11 mouse cellular contexts compared by ENCODE assay signal in genomic region chr4:45499081-45499480, GRCm38 (mm10). TPM values are rescaled to one million over a fixed set of nuclear protein-coding genes. Genes with fewer than 3 reads are reported as not detected.
DNase-seq lines count a peak whose midpoint lies in the region; ATAC-seq and TF ChIP-seq lines count a peak whose summit lies in the region.
"Had no signal": no experiment of that assay in that cellular context is flagged by ENCODE, and none has a peak within 500 bp of the region (broad histone marks: within the 10 kb centered on the region; RNA-seq: fewer than 3 reads in every experiment).

No protein-coding gene starts in this region.

- TF ChIP-seq POLR2A in myocyte (IDR thresholded peaks at IDR 0.05; ENCODE audit: insufficient read length, low read depth): no peak

- ATAC-seq in heart, embryonic 14.5 days (ENCODE audit: insufficient number of reproducible peaks, insufficient read depth, low FRiP score, low read depth): no peak
- ATAC-seq in midbrain, embryonic 13.5 days: no peak
- peak; percentile 10; the same call in 1 of the 2 replicates for ATAC-seq in forebrain, embryonic 12.5 days (ENCODE audit: low FRiP score)
- no peak for ATAC-seq in megakaryocyte progenitor cell, adult 5-6 weeks (replicated peaks; ENCODE audit: poor library complexity)

- no peak overlapping the region for H3K4me3 ChIP-seq in heart, embryonic 14.5 days (ENCODE audit: control insufficient read depth in 1 of 2, insufficient read depth in 1 of 2, low read depth in 1 of 2, low read length in 2 of 2)
- no peak overlapping the region for H3K4me3 ChIP-seq in midbrain, embryonic 10.5 days
- H3K4me3 ChIP-seq in midbrain, embryonic 13.5 days (replicated peaks): no peak overlapping the region
- no peak overlapping the region for H3K4me3 ChIP-seq in forebrain, embryonic 12.5 days (replicated peaks)
- H3K4me3 ChIP-seq in myocyte: no peak overlapping the region

- no peak overlapping the region for H3K27ac ChIP-seq in heart, embryonic 14.5 days (replicated peaks in 1 of 2; ENCODE audit: control insufficient read depth in 1 of 2, insufficient read depth in 1 of 2, low read depth in 2 of 2, low read length in 2 of 2)
- H3K27ac ChIP-seq in midbrain, embryonic 10.5 days (replicated peaks): 0 out of 2 replicates have a peak overlapping the region, but pooled peaks have one; percentile 43
- H3K27ac ChIP-seq in midbrain, embryonic 13.5 days: no peak overlapping the region
- H3K27ac ChIP-seq in forebrain, embryonic 12.5 days: peak overlapping the region; percentile 27; the same call in 1 of the 2 replicates
- H3K27ac ChIP-seq: macrophage had no signal

- no peak for DNase-seq in heart, adult 8-10 months (ENCODE audit: low spot score)
- no peak for DNase-seq in midbrain, embryonic 10.5 days (ENCODE audit: low spot score)
- no peak for DNase-seq in left cerebral cortex, postnatal 25 days (ENCODE audit: low spot score in 2 of 2)
- DNase-seq: heart, adult 18-20 months; right cerebral cortex, postnatal 4 days had no signal

- H3K27me3 ChIP-seq in heart, embryonic 14.5 days (ENCODE audit: control insufficient read depth, insufficient read depth, low read length): no peaks in the 10 kb centered on the region
- H3K27me3 ChIP-seq in midbrain, embryonic 10.5 days (ENCODE audit: low read depth, poor library complexity, severe bottlenecking): peaks cover 49% of the 10 kb centered on the region
- H3K27me3 ChIP-seq in midbrain, embryonic 13.5 days: peaks cover 18% of the 10 kb centered on the region
- no peaks in the 10 kb centered on the region for H3K27me3 ChIP-seq in forebrain, embryonic 12.5 days
- no peaks in the 10 kb centered on the region for H3K27me3 ChIP-seq in myocyte (ENCODE audit: control insufficient read depth, insufficient read depth, insufficient read length)

- no peaks in the 10 kb centered on the region for H3K36me3 ChIP-seq in heart, embryonic 14.5 days (ENCODE audit: control insufficient read depth, insufficient read depth, low read length)
- H3K36me3 ChIP-seq in midbrain, embryonic 10.5 days: no peaks in the 10 kb centered on the region
- no peaks in the 10 kb centered on the region for H3K36me3 ChIP-seq in midbrain, embryonic 13.5 days
- no peaks in the 10 kb centered on the region for H3K36me3 ChIP-seq in forebrain, embryonic 12.5 days (replicated peaks)
- no peaks in the 10 kb centered on the region for H3K36me3 ChIP-seq in myocyte (ENCODE audit: control insufficient read depth, insufficient read depth)

- H3K9ac ChIP-seq in heart, embryonic 14.5 days (ENCODE audit: low read length): peak overlapping the region; percentile 39; the same call in 1 of the 2 replicates
- H3K9ac ChIP-seq in midbrain, embryonic 13.5 days (replicated peaks): no peak overlapping the region
- peak overlapping the region; percentile 26; the same call in 1 of the 2 replicates for H3K9ac ChIP-seq in forebrain, embryonic 12.5 days

- no peak overlapping the region for H3K4me2 ChIP-seq in heart, embryonic 14.5 days (ENCODE audit: low read length)
- no peak overlapping the region for H3K4me2 ChIP-seq in midbrain, embryonic 13.5 days (replicated peaks)
- H3K4me2 ChIP-seq in forebrain, embryonic 12.5 days: 0 out of 2 replicates have a peak overlapping the region, but pooled peaks have one; percentile 2
- H3K4me2 ChIP-seq in myocyte (ENCODE audit: low read depth): peak overlapping the region; percentile 67

- no peak overlapping the region for H3ac ChIP-seq in myocyte (ENCODE audit: control insufficient read depth, insufficient read length)

- intact Hi-C loops in left cerebral cortex, postnatal 25 days (cut with DNase I): no loop called here

- no peaks in the 10 kb centered on the region for H3K9me3 ChIP-seq in heart, embryonic 14.5 days (ENCODE audit: control insufficient read depth, low read length)
- no peaks in the 10 kb centered on the region for H3K9me3 ChIP-seq in midbrain, embryonic 10.5 days (replicated peaks)
- no peaks in the 10 kb centered on the region for H3K9me3 ChIP-seq in midbrain, embryonic 13.5 days
- no peaks in the 10 kb centered on the region for H3K9me3 ChIP-seq in forebrain, embryonic 12.5 days

- peaks cover 91% of the 10 kb centered on the region for H3K79me2 ChIP-seq in myocyte (ENCODE audit: control insufficient read depth, insufficient read depth)

- H3K4me1 ChIP-seq in heart, embryonic 14.5 days (ENCODE audit: control insufficient read depth in 2 of 2, insufficient read depth in 2 of 2, low read length in 2 of 2): peaks cover 66 to 81% of the 10 kb centered on the region in 2 experiments
- H3K4me1 ChIP-seq in midbrain, embryonic 10.5 days: peaks cover 57% of the 10 kb centered on the region
- peaks cover 42% of the 10 kb centered on the region for H3K4me1 ChIP-seq in midbrain, embryonic 13.5 days (replicated peaks)
- peaks cover 62% of the 10 kb centered on the region for H3K4me1 ChIP-seq in forebrain, embryonic 12.5 days

- WGBS in heart, embryonic 14.5 days: 46% methylated on average over 6 of the region's 6 CpGs
- 16% methylated on average over 6 of the region's 6 CpGs for WGBS in midbrain, embryonic 10.5 days
- WGBS in midbrain, embryonic 13.5 days: 16% methylated on average over 6 of the region's 6 CpGs
- 10% methylated on average over 6 of the region's 6 CpGs for WGBS in forebrain, embryonic 12.5 days

TF ChIP-seq in myocyte, 11 proteins besides CTCF, POLR2A, EP300 and RAD21:
- TF ChIP-seq POLR2AphosphoS2 (IDR thresholded peaks at IDR 0.05; ENCODE audit: insufficient read length, low read depth): no peak
- TF ChIP-seq TCF3 (IDR thresholded peaks at IDR 0.05; ENCODE audit: insufficient read length, low read depth): no peak
- no peak for TF ChIP-seq CEBPB (IDR thresholded peaks at IDR 0.05; ENCODE audit: insufficient read depth, poor library complexity, severe bottlenecking)
- no peak for TF ChIP-seq MYOG (IDR thresholded peaks at IDR 0.05; ENCODE audit: control insufficient read depth in 1 of 3, insufficient read depth in 1 of 3, insufficient read length in 2 of 3, low read depth in 2 of 3)
- TF ChIP-seq TCF12 (IDR thresholded peaks at IDR 0.05; ENCODE audit: insufficient read depth, poor library complexity, severe bottlenecking): no peak
- no peak for TF ChIP-seq MYOD1 (IDR thresholded peaks at IDR 0.05; ENCODE audit: control insufficient read depth in 1 of 3, insufficient read length in 2 of 3, low read depth in 2 of 3)
- no peak for TF ChIP-seq USF1 (IDR thresholded peaks at IDR 0.05; ENCODE audit: low read depth)
- no peak for TF ChIP-seq MAX (IDR thresholded peaks at IDR 0.05; ENCODE audit: low read depth)
- TF ChIP-seq REST (IDR thresholded peaks at IDR 0.05; ENCODE audit: insufficient read depth, insufficient read length): no peak
- TF ChIP-seq E2F4 (IDR thresholded peaks at IDR 0.05; ENCODE audit: insufficient read depth): no peak
- no peak for TF ChIP-seq SRF (IDR thresholded peaks at IDR 0.05; ENCODE audit: control insufficient read depth, insufficient read length, low read depth)

RNA-seq across cellular contexts. Expression of gene Shb, which starts 33.2 kb away (rescaled TPM):
- 15.3 and 19.0 TPM in 2 replicates for polyA plus RNA-seq in heart, embryonic 14.5 days (2014; fragmentation: Nextera tagmentation; extraction: Ambion mirVana)
- total RNA-seq in heart, adult 8-10 months (2022): 10 to 100 TPM; 23.7 to 44.2 (median 32.3) TPM
- polyA plus RNA-seq in midbrain, embryonic 10.5 days (2016; fragmentation: Nextera tagmentation; extraction: Ambion mirVana): 1.2 and 2.5 TPM in 2 replicates
- 2.7 and 3.6 TPM in 2 replicates for polyA plus RNA-seq in midbrain, embryonic 13.5 days (2015; fragmentation: Nextera tagmentation; extraction: Ambion mirVana)
- polyA plus RNA-seq in forebrain, embryonic 12.5 days (2016; fragmentation: Nextera tagmentation; extraction: Ambion mirVana): 10.4 and 13.6 TPM in 2 replicates
- 46.3 TPM for polyA plus RNA-seq in myocyte (2012; fragmentation: generic; extraction: Trizol)
- total RNA-seq in megakaryocyte progenitor cell, adult 5-6 weeks (2015): 1.5 TPM in 2 replicates
- 2.0 and 2.8 TPM in 2 replicates for total RNA-seq in megakaryocyte progenitor cell, adult 5-6 weeks (2017)
- total RNA-seq in left cerebral cortex, postnatal 25 days (2021): 10 to 100 TPM in 1 of 2 experiments, 1 to 10 TPM in 1; 9.0 to 11.8 TPM

Comparison
In these comparisons a context has a peak if more than half of its experiments do, and no peak if none do; other contexts are left out.
1. H3K27ac ChIP-seq: peak in midbrain, embryonic 10.5 days (single experiment) and forebrain, embryonic 12.5 days (single experiment); none in heart, embryonic 14.5 days (0 of 2) and midbrain, embryonic 13.5 days (single experiment).
2. H3K4me2 ChIP-seq: peak in forebrain, embryonic 12.5 days (single experiment) and myocyte (single experiment); none in heart, embryonic 14.5 days (single experiment) and midbrain, embryonic 13.5 days (single experiment).